Mouse (Mus musculus) liver, embryonic 11.5 days (tissue): ENCODE results near the gene Olfr1423. TPM values are rescaled to one million over a fixed set of nuclear protein-coding genes. Genes with fewer than 3 reads are reported as not detected.

Experiments
- ATAC-seq: fragments of 200-750 bp; cut with Nextera tagmentation; replicated peaks from 2 replicates; pipeline ENCODE4 v1.8.0; 2017; ENCODE audit warnings: moderate number of reproducible peaks, mild to moderate bottlenecking, moderate TSS enrichment, moderate library complexity; ENCODE audit not compliant: low FRiP score
- DNase-seq: peaks from one replicate; pipeline ENCODE4 v3.0.0-alpha.2; 2017; ENCODE audit warnings: low spot score
- H3K27ac ChIP-seq: fragments of 300-500 bp; sonication (generic); 2 replicates; pipeline ENCODE4 v1.5.1; 2014; ENCODE audit warnings: mild to moderate bottlenecking, low read depth, low read length, control low read depth
- H3K27me3 ChIP-seq: fragments of 300-500 bp; sonication (generic); replicated peaks from 2 replicates; pipeline ENCODE4 v1.6.1; 2014; ENCODE audit warnings: low read length, mixed read lengths; ENCODE audit not compliant: control insufficient read depth, insufficient read depth
- H3K36me3 ChIP-seq: fragments of 300-500 bp; sonication (generic); 2 replicates; pipeline ENCODE4 v1.6.1; 2014; ENCODE audit warnings: mild to moderate bottlenecking, low read length, moderate library complexity, mixed read lengths; ENCODE audit not compliant: control insufficient read depth, insufficient read depth
- H3K4me1 ChIP-seq: fragments of 300-500 bp; sonication (generic); replicated peaks from 2 replicates; pipeline ENCODE4 v1.6.1; 2014; ENCODE audit warnings: low read length, mixed read lengths; ENCODE audit not compliant: control insufficient read depth, insufficient read depth
- H3K4me2 ChIP-seq: fragments of 300-500 bp; sonication (generic); 2 replicates; pipeline ENCODE4 v1.6.1; 2014; ENCODE audit warnings: mild to moderate bottlenecking, control low read depth, moderate library complexity
- H3K4me3 ChIP-seq: fragments of 300-500 bp; sonication (generic); 2 replicates; pipeline ENCODE4 v1.5.1; 2014; ENCODE audit warnings: low read depth, low read length, control low read depth
- H3K9ac ChIP-seq: fragments of 300-500 bp; sonication (generic); 2 replicates; pipeline ENCODE4 v1.6.1; 2014; ENCODE audit warnings: low read depth, low read length, control low read depth
- H3K9me3 ChIP-seq: fragments of 300-500 bp; sonication (generic); 2 replicates; pipeline ENCODE4 v1.6.1; 2016; ENCODE audit warnings: low read length, inconsistent platforms, mixed read lengths; ENCODE audit not compliant: control insufficient read depth
- WGBS: fragments of 180-500 bp; shearing (Covaris S2); extraction: QIAGEN DNeasy Blood & Tissue Kit; methylation state at CpG from one replicate; pipeline ENCODE4 v1.1.7; 2014; 5-methylcytosine and 5-hydroxymethylcytosine counted together
- polyA plus RNA-seq: library from polyadenylated mRNA; unstranded; fragments of >200 nt; fragmentation: Nextera tagmentation; extraction: Ambion mirVana; gene quantifications from 2 replicates; pipeline ENCODE4 v1.2.1, GENCODE M21; 2014

Olfr1423 gene
- polyA plus RNA-seq, 1 experiment from 2014 or later, result 0.03 TPM

GRCm38 (mm10) chr19:12009501-12010280 is 31.4 kb downstream of the Olfr1423 start:
- peak; percentile 83 for DNase-seq
- H3K4me2 ChIP-seq, result peak overlapping the region; percentile 89
- peak overlapping the region; percentile 84 for H3K27ac ChIP-seq
- no peaks in the 10 kb centered on the region for H3K9me3 ChIP-seq
- peak overlapping the region; percentile 78 for H3K9ac ChIP-seq
- peak overlapping the region; percentile 78 for H3K4me3 ChIP-seq
- peak; percentile 42 for ATAC-seq
- H3K4me1 ChIP-seq, result peaks cover 11% of the 10 kb centered on the region
- under 1% methylated on average over 24 of the region's 24 CpGs for WGBS
- no peaks in the 10 kb centered on the region for H3K36me3 ChIP-seq
- H3K27me3 ChIP-seq, result no peaks in the 10 kb centered on the region

DNA sequence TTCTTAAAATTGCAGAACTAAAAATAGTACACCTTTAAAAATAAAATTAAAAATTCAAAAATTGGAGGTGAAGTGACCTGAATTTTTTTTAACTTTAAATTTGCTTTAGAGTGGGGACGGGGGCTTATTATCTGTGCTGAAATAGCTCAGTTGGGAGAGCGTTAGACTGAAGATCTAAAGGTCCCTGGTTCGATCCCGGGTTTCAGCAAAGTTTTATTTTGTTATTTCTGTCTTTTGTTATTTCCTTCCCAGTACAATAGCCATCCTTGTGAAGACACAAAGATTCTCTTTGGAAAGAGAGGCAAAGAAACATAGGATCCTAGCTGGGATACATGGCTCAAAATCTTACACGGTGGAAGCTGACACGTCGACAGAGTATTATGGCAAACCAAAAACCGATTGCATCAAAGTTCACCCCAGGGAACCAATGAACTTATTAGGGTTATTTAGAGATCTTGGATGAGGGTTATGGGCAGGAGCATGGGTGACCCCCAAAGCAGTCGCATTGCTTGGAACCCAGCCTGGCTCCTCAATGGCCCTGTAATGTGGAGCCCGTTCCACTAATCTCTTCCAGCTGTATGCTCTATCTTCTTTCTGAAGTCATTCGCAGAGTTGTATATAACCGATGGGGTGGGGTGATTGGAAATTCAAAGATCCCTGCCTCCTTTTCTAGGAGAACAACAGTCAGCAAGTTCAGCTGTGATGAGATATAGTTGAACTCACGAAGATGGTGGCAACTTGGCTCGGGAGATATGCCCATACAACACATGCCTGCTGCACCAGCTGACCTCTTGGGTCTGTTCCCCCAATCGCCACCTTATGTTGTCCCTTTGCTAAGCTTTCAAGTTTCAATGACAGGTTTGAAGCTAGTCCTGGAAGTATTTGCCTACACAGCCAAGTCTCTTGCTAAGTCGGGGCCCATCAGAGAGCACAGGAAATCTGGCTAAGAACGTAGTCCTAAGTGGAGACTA is 32.4 kb downstream of the Olfr1423 start:
- Histone ChIP-seq H3K36me3 (no peaks in the 10 kb centered on the region), H3K27ac (peak overlapping the region; percentile 58; the same call in 1 of the 2 replicates), H3K27me3 (no peaks in the 10 kb centered on the region), H3K4me1 (peaks cover 13% of the 10 kb centered on the region), H3K9ac (no peak overlapping the region), H3K9me3 (no peaks in the 10 kb centered on the region), H3K4me3 (peak overlapping the region; percentile 52), H3K4me2 (peak overlapping the region; percentile 77)
- WGBS, result 15% methylated on average over 17 of the region's 17 CpGs
- DNase-seq (peak; percentile 44), ATAC-seq (no peak)

DNA sequence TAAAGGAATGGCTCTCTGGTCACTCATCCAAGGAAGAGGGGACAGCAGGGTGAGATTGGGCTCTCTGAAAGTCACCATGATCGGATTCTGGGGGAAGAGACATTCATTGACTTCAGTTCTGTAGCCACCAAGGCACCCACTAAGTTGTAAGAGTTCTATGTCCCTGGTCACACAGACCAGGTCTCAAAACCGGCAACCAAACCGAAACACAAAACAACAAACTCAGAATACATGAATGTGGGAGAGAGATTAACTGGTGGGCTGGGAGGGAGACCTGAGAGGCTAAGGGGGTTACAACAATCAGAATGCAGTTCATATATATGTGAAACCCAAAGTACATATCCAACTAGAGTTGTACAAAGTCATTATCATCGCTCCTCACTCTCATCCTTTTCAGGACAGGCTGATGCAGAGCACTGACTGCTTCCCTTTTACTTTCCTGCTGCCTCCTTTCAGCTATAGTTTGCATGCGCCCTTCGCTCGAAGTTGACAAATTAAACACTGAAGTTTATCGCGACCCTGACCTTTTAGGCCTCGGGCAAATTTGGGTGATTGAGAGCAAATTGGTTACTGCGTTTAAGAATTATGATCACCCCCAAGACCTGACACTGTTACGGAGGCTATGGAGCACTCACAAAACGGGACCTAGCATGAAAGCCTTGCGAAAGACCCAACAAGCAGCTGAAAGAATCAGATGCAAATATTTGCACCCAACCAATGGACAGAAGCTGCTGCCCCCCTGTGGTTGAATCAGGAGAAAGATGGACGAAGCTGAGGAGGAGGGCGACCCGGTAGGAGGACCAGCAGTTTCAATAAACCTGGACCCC is 33.8 kb downstream of the Olfr1423 start:
- Histone ChIP-seq H3K27me3 (no peaks in the 10 kb centered on the region), H3K9ac (peak overlapping the region; percentile 51), H3K4me3 (peak overlapping the region; percentile 52), H3K27ac (peak overlapping the region; percentile 3; the same call in 1 of the 2 replicates), H3K36me3 (no peaks in the 10 kb centered on the region), H3K9me3 (no peaks in the 10 kb centered on the region), H3K4me1 (peaks cover 13% of the 10 kb centered on the region), H3K4me2 (peak overlapping the region; percentile 77)
- 8% methylated on average over 17 of the region's 17 CpGs for WGBS
- ATAC-seq, result no peak
- DNase-seq, result peak; percentile 82

DNA sequence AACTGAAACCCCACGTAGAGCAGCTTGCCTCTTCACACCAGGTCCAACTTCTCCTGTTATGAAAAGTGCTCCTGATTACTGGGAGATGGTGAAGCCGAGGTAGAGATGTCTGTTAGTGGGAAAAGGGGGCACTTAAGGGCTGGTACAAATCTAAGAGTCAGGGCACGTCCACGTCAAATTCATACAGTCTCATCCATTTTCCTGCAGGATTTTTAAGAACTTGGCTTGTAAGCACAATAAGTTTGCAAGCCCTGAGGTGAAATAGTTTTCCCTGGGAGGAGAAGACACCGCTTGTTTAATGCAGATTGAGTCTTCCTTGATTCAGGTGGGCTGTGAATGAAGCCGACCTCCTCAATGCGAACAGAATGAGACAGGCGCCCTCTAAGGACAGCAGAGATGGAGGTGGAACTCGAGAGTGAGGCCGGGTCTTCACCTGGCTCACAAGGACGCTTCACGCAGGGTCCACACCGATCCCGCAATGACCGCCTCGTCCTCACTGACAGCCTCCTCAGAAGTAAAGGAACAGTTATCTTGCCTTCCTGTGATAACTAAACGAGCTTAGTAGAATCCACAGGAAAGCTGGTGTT is 34.7 kb downstream of the Olfr1423 start:
- Histone ChIP-seq H3K36me3 (no peaks in the 10 kb centered on the region), H3K9ac (peak overlapping the region; percentile 73), H3K4me1 (peaks cover 13% of the 10 kb centered on the region), H3K4me2 (peak overlapping the region; percentile 77), H3K4me3 (peak overlapping the region; percentile 52), H3K9me3 (no peaks in the 10 kb centered on the region), H3K27ac (peak overlapping the region; percentile 35; the same call in 1 of the 2 replicates), H3K27me3 (no peaks in the 10 kb centered on the region)
- WGBS, result under 1% methylated on average over 17 of the region's 17 CpGs
- ATAC-seq, result no peak
- peak; percentile 46 for DNase-seq

- DNase-seq, result peak; percentile 89
- H3K9me3 ChIP-seq, result no peaks in the 10 kb centered on the region
- peak overlapping the region; percentile 52 for H3K4me3 ChIP-seq
- H3K9ac ChIP-seq, result peak overlapping the region; percentile 73
- H3K4me1 ChIP-seq, result peaks cover 13% of the 10 kb centered on the region
- ATAC-seq, result peak; percentile 61
- WGBS, result under 1% methylated on average over 41 of the region's 41 CpGs
- H3K4me2 ChIP-seq, result peak overlapping the region; percentile 77
- H3K36me3 ChIP-seq, result no peaks in the 10 kb centered on the region
- peak overlapping the region; percentile 57; the same call in 1 of the 2 replicates for H3K27ac ChIP-seq
- no peaks in the 10 kb centered on the region for H3K27me3 ChIP-seq
Observed at GRCm38 (mm10) chr19:12005376-12006360, 35.4 kb downstream of the Olfr1423 start.

DNA sequence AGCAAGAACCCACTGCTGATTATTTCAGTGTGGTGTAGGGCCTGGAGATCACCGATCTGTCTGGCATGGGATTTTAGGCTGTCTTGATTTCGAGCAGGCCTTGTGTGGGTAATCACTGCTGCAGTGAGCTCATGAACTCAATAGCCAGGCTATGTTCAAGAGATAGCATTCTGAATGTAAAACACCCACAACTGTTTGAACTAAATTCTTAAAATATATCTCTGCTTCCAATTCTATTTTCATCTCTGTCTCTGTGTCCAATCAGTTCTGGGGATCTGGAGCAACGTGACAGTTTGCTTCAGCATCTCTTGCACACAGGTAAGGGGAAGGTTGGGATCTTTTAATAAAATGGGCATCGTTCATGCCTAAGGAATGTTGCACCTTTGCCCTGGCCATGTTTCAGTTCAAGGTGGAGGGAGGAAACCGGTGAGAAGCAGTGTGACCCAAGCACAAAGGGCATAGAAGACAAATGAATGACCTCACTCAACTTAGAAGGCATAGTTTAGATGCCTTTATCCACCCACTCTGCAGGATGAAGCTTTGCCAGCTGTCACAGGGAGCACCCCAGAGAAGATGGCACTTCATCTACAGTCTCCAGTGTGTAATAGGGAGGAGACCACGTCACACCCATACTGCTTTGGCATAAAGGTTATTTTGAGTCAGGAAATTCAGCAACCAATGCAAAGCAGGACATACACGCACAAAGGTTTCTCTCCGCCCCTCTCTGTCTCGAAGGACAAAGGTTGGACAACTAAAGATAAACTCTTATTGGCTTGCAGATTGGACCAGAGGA is 36.7 kb downstream of the Olfr1423 start:
- Histone ChIP-seq H3K4me3 (peak overlapping the region; percentile 52), H3K36me3 (no peaks in the 10 kb centered on the region), H3K4me1 (peaks cover 13% of the 10 kb centered on the region), H3K4me2 (peak overlapping the region; percentile 77), H3K9ac (no peak overlapping the region), H3K27me3 (no peaks in the 10 kb centered on the region), H3K9me3 (no peaks in the 10 kb centered on the region), H3K27ac (peak overlapping the region; percentile 57; the same call in 1 of the 2 replicates)
- 49% methylated on average over 9 of the region's 9 CpGs for WGBS
- no peak for DNase-seq
- ATAC-seq, result no peak

DNA sequence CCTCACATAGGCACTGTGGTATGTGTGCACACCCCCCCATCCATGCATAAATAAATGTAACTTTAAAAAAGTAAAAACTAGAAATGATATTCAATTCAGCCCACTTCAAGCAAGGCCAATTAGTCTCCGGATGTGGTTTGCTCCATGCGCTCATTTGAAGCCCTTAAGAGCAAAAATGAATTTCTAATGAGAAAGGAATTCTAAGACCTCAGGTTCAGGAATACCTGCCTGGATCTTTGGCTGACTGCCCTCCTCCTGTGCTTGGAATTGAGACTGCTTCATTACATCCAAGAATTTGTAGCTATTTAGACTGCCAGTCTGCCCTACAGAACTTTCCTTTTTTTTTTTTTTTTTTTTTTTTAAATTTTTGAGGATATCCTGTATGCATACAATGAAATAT is 37.5 kb downstream of the Olfr1423 start:
- no peak for ATAC-seq
- 89% methylated on average over 2 of the region's 2 CpGs for WGBS
- Histone ChIP-seq H3K4me2 (no peak overlapping the region), H3K27ac (no peak overlapping the region), H3K4me1 (peaks cover 10% of the 10 kb centered on the region), H3K27me3 (no peaks in the 10 kb centered on the region), H3K4me3 (no peak overlapping the region), H3K9me3 (no peaks in the 10 kb centered on the region), H3K36me3 (no peaks in the 10 kb centered on the region), H3K9ac (no peak overlapping the region)
- DNase-seq, result no peak
